Mouse (Mus musculus) intestine, embryonic 14.5 days (tissue): ENCODE measurements around the gene Tor1b. TPM values are rescaled to one million over a fixed set of nuclear protein-coding genes. Genes with fewer than 3 reads are reported as not detected.
A peak's percentile ranks its signal among the peaks of the same experiment; 100 is the strongest.
"Not testable (repeated sequence)": the region's sequence is repeated elsewhere in the genome, so short reads cannot be mapped to it uniquely, and the experiment has no call there.

Experiments
- ATAC-seq: fragments of 200-750 bp; cut with Nextera tagmentation; replicated peaks from 2 replicates; pipeline ENCODE4 v1.8.0; 2017; ENCODE audit warnings: low read depth, moderate number of reproducible peaks, moderate TSS enrichment, moderate library complexity; ENCODE audit not compliant: low FRiP score, low TSS enrichment
- DNase-seq: peaks from one replicate; pipeline ENCODE4 v3.0.0-alpha.2; 2018; ENCODE audit warnings: low spot score
- H3K27ac ChIP-seq: fragments of 300-500 bp; sonication (generic); 2 replicates; pipeline ENCODE4 v1.5.1; 2014; ENCODE audit warnings: low read depth, mild to moderate bottlenecking, control low read depth
- H3K27me3 ChIP-seq: fragments of 300-500 bp; sonication (generic); replicated peaks from 2 replicates; pipeline ENCODE4 v1.6.1; 2014; ENCODE audit warnings: low read length, control low read depth; ENCODE audit not compliant: control insufficient read depth, insufficient read depth
- H3K36me3 ChIP-seq: fragments of 300-500 bp; sonication (generic); 2 replicates; pipeline ENCODE4 v1.6.1; 2014; ENCODE audit warnings: low read length, control low read depth; ENCODE audit not compliant: control insufficient read depth, insufficient read depth
- H3K4me1 ChIP-seq: fragments of 300-500 bp; sonication (generic); replicated peaks from 2 replicates; pipeline ENCODE4 v1.6.1; 2014; ENCODE audit warnings: low read length, control low read depth, mixed read lengths; ENCODE audit not compliant: control insufficient read depth, insufficient read depth
- H3K4me2 ChIP-seq: fragments of 300-500 bp; sonication (generic); 2 replicates; pipeline ENCODE4 v1.6.1; 2014; ENCODE audit warnings: low read length
- H3K4me3 ChIP-seq: fragments of 300-500 bp; sonication (generic); 2 replicates; pipeline ENCODE4 v1.5.1; 2014; ENCODE audit warnings: low read depth, low read length, control low read depth, mixed read lengths
- H3K9ac ChIP-seq: fragments of 300-500 bp; sonication (generic); 2 replicates; pipeline ENCODE4 v1.6.1; 2014; ENCODE audit warnings: mild to moderate bottlenecking, low read length
- H3K9me3 ChIP-seq: fragments of 300-500 bp; sonication (generic); 2 replicates; pipeline ENCODE4 v1.6.1; 2016; ENCODE audit warnings: low read length, control low read depth; ENCODE audit not compliant: control insufficient read depth
- WGBS: fragments of 180-500 bp; shearing (Covaris S2); extraction: QIAGEN DNeasy Blood & Tissue Kit; methylation state at CpG from one replicate; pipeline ENCODE4 v1.1.7; 2014; 5-methylcytosine and 5-hydroxymethylcytosine counted together
- polyA plus RNA-seq: library from polyadenylated mRNA; unstranded; fragments of >200 nt; fragmentation: Nextera tagmentation; extraction: Ambion mirVana; gene quantifications from 2 replicates; pipeline ENCODE4 v1.2.1, GENCODE M21; 2014

The Tor1b gene
- polyA plus RNA-seq, 1 experiment from 2014 or later, result 29.1 TPM

GRCm38 (mm10) chr2:30937731-30938130, 15.0 kb upstream of the Tor1b start:
- Histone ChIP-seq H3K27me3 (no peaks in the 10 kb centered on the region), H3K4me1 (no peaks in the 10 kb centered on the region), H3K9me3 (no peaks in the 10 kb centered on the region), H3K9ac (no peak overlapping the region), H3K27ac (no peak overlapping the region), H3K4me2 (no peak overlapping the region), H3K36me3 (no peaks in the 10 kb centered on the region), H3K4me3 (no peak overlapping the region)
- WGBS, result 76% methylated on average over 8 of the region's 8 CpGs
- DNase-seq (no peak), ATAC-seq (no peak)

- DNase-seq (no peak), ATAC-seq (no peak)
- Histone ChIP-seq H3K27me3 (no peaks in the 10 kb centered on the region), H3K27ac (no peak overlapping the region), H3K4me3 (no peak overlapping the region), H3K4me1 (no peaks in the 10 kb centered on the region), H3K36me3 (no peaks in the 10 kb centered on the region), H3K9ac (no peak overlapping the region), H3K9me3 (no peaks in the 10 kb centered on the region), H3K4me2 (no peak overlapping the region)
- 44% methylated on average over 4 of the region's 4 CpGs for WGBS
Measured at GRCm38 (mm10) chr2:30938574-30938991, 14.2 kb upstream of the Tor1b start.

GRCm38 (mm10) chr2:30941586-30941985, 11.2 kb upstream of the Tor1b start:
- Histone ChIP-seq H3K27me3 (no peaks in the 10 kb centered on the region), H3K4me1 (no peaks in the 10 kb centered on the region), H3K9ac (no peak overlapping the region), H3K36me3 (no peaks in the 10 kb centered on the region), H3K4me3 (no peak overlapping the region), H3K4me2 (no peak overlapping the region), H3K27ac (no peak overlapping the region), H3K9me3 (no peaks in the 10 kb centered on the region)
- no peak for ATAC-seq
- no peak for DNase-seq
- 90% methylated on average over 5 of the region's 5 CpGs for WGBS

- ATAC-seq, H3K9ac ChIP-seq, H3K27ac ChIP-seq, H3K4me1 ChIP-seq, H3K4me3 ChIP-seq, DNase-seq, H3K9me3 ChIP-seq, H3K36me3 ChIP-seq, H3K27me3 ChIP-seq: not testable (repeated sequence)
- WGBS, result 47% methylated on average over 7 of the region's 7 CpGs
- peak overlapping the region; percentile 44 for H3K4me2 ChIP-seq
Measured at GRCm38 (mm10) chr2:30942116-30942515, 10.6 kb upstream of the Tor1b start.

- Histone ChIP-seq H3K27ac (no peak overlapping the region), H3K36me3 (no peaks in the 10 kb centered on the region), H3K4me1 (no peaks in the 10 kb centered on the region), H3K4me3 (peak overlapping the region; percentile 26), H3K9me3 (no peaks in the 10 kb centered on the region), H3K4me2 (peak overlapping the region; percentile 44), H3K27me3 (no peaks in the 10 kb centered on the region), H3K9ac (no peak overlapping the region)
- DNase-seq (peak; percentile 84), ATAC-seq (peak; percentile 78)
- 27% methylated on average over 16 of the region's 16 CpGs for WGBS
Measured at GRCm38 (mm10) chr2:30942603-30943011, 10.2 kb upstream of the Tor1b start.

- Histone ChIP-seq H3K27ac (peak overlapping the region; percentile 74; the same call in 1 of the 2 replicates), H3K4me1 (peaks cover 15% of the 10 kb centered on the region), H3K4me2 (peak overlapping the region; percentile 68), H3K36me3 (peaks cover 25% of the 10 kb centered on the region), H3K27me3 (no peaks in the 10 kb centered on the region), H3K9me3 (no peaks in the 10 kb centered on the region), H3K4me3 (peak overlapping the region; percentile 92), H3K9ac (no peak overlapping the region)
- ATAC-seq (peak; percentile 24), DNase-seq (no peak)
- 29% methylated on average over 5 of the region's 5 CpGs for WGBS
Measured at GRCm38 (mm10) chr2:30952457-30952823, 319 bp upstream of the Tor1b start.

- Histone ChIP-seq H3K4me1 (peaks cover 15% of the 10 kb centered on the region), H3K36me3 (peaks cover 48% of the 10 kb centered on the region), H3K27me3 (no peaks in the 10 kb centered on the region), H3K4me3 (0 out of 2 replicates have a peak overlapping the region, but pooled peaks have one; percentile 92), H3K9me3 (no peaks in the 10 kb centered on the region), H3K4me2 (peak overlapping the region; percentile 68), H3K9ac (no peak overlapping the region; the same call in 1 of the 2 replicates), H3K27ac (no peak overlapping the region)
- no peak for ATAC-seq
- WGBS, result 69% methylated on average over 6 of the region's 6 CpGs
- DNase-seq, result no peak
Measured at GRCm38 (mm10) chr2:30954797-30955196, 2.0 kb downstream of the Tor1b start.

GRCm38 (mm10) chr2:30957511-30957910, 4.8 kb downstream of the Tor1b start:
- ATAC-seq, result no peak
- H3K36me3 ChIP-seq, result peaks cover 75% of the 10 kb centered on the region

GRCm38 (mm10) chr2:30958726-30959125, 6.0 kb downstream of the Tor1b start:
- H3K9me3 ChIP-seq, result no peaks in the 10 kb centered on the region
- H3K36me3 ChIP-seq, result peaks cover 88% of the 10 kb centered on the region
- ATAC-seq, result no peak
- H3K4me2 ChIP-seq, result no peak overlapping the region
- WGBS, result 88% methylated on average over 14 of the region's 14 CpGs
- DNase-seq, result no peak
- no peak overlapping the region for H3K9ac ChIP-seq
- no peak overlapping the region for H3K27ac ChIP-seq
- no peak overlapping the region for H3K4me3 ChIP-seq
- no peaks in the 10 kb centered on the region for H3K27me3 ChIP-seq
- peaks cover 12% of the 10 kb centered on the region for H3K4me1 ChIP-seq

More at GRCm38 (mm10) chr2:30957511-30957910, 4.8 kb downstream of the Tor1b start:
- Histone ChIP-seq H3K9me3 (no peaks in the 10 kb centered on the region), H3K4me2 (no peak overlapping the region), H3K4me1 (peaks cover 13% of the 10 kb centered on the region), H3K4me3 (no peak overlapping the region), H3K27ac (no peak overlapping the region), H3K27me3 (no peaks in the 10 kb centered on the region), H3K9ac (no peak overlapping the region)
- DNase-seq, result no peak
- 90% methylated on average over 4 of the region's 4 CpGs for WGBS
